Mouse (Mus musculus) cortical plate, adult 2 months (tissue): ENCODE results near the gene Clec4a3.

ENCODE experiments used
- CTCF ChIP-seq: fragments of 200-500 bp; IDR thresholded peaks from 2 replicates; pipeline ENCODE4 v1.5.1; 2011; ENCODE audit warnings: mild to moderate bottlenecking, control low read depth, low read length; ENCODE audit not compliant: insufficient read depth; ENCODE audit errors: extremely low read depth
- POLR2A ChIP-seq: fragments of 200-500 bp; IDR thresholded peaks from 2 replicates; pipeline ENCODE4 v1.6.1; 2011; ENCODE audit warnings: mild to moderate bottlenecking, low read length, control low read depth; ENCODE audit not compliant: insufficient read depth; ENCODE audit errors: extremely low read depth

DNA sequence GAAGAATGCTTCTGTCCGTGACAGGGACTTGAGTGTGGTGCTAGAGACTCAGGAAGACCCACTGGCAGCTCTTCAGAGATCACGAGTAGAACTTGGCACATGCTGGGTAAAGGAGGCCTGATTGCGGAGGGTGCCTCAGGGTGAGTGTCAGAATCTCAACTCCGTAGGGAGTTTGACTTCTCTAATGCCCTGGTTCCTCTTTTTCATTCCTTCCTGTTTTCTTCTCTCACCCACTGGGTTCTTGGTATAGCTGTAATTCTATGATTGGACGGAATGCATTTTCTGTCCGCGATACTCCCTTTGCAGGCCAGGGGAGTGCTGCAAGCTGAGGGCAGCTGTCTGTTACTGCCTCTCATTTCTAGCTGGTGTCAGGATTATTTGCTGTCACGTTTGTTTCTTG is at the start of gene Clec4a3:
- TF ChIP-seq CTCF (no peak), POLR2A (no peak)
